Mouse (Mus musculus) heart, postnatal 0 days (tissue): ENCODE results near the gene Tiam1.

ENCODE experiments used
- CTCF ChIP-seq: IDR thresholded peaks from 2 replicates; pipeline ENCODE4 v1.5.1; 2016; ENCODE audit warnings: antibody characterized with exemption, control low read depth, low read depth
- EP300 ChIP-seq: IDR thresholded peaks from 2 replicates; pipeline ENCODE4 v1.6.1; 2016; ENCODE audit warnings: antibody characterized with exemption, low read depth

GRCm38 (mm10) chr16:89845461-89845860, 298.1 kb downstream of the Tiam1 start:
- no peak for TF ChIP-seq EP300
- no peak for TF ChIP-seq CTCF
